Mouse (Mus musculus) spleen, adult 18-20 months (tissue): ENCODE data around the gene Tenm4.

Source experiments
- DNase-seq, 2 experiments: peaks; one replicate each; pipeline ENCODE4 v3.0.0; 2022; ENCODE audit warnings: mixed read lengths in 2 of 2

The Tenm4 gene

DNA sequence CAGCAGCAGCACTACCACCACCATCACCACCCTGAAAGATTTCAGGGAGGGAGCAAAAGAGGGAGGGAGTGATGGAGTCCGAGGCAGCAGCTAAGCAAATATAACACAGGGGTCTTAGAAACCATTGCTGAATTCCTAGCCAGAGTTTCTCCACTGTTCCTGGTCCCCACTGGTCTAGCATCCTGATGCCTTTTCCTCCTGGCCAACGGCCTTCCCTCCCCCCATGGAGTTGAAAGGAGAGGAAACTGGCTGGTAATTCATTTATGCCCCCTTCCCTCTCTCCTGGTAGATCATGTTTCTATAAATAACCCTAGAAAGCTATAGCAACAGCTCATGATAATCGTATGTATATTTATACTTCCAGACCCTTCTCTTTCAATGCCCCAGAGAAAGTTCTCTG is 481.8 kb downstream of the Tenm4 start:
- no peak for DNase-seq

DNA sequence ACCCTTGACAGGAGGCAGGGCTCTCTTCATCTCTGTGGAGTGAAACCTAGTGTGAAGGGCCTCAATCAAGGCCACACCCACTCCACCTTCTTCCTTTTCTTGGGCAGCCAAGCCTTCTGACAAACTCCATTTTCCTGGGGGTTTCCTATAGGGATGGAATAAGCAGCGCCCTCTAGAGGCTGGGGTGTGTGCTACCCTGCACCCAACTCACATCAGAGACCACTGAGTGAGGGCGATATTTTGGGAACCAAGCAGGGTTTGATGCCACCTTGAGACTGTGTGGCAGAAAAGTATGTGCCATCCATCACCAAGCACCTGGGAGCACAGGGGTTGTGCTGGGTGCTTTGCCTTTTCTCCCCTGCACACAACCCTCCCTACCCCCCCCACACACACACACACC is 483.2 kb downstream of the Tenm4 start:
- DNase-seq = no peak

DNA sequence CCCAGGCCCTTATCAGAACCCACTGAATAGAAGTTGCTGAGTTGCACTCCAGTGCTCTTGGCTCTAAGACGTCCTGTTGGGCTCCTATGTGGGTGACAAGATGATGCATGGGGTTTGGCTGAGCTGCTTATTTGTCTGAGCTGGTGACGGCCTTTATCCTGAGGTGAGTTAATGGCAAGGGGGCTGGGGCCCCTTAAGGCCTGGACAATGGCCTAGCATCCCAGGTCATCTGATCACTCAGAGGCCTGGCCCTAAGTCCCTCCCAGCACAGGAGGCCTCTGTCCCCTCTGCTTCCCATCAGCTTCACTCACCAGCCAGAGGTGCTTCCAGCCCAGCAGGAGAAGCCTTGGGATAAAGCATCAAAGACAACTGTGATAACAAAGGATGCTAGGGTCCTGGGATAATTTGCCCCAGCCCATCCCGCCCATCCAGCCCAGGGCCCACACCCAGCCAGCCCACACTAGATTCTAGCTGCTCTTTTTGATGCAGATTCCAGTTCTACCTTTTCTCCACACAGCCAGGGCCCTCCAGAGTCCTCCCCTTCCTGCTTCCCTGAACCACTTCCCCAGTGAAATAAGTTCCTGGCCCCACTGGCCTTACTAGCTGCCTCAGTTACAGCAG is 484.2 kb downstream of the Tenm4 start:
- no peak for DNase-seq

DNA sequence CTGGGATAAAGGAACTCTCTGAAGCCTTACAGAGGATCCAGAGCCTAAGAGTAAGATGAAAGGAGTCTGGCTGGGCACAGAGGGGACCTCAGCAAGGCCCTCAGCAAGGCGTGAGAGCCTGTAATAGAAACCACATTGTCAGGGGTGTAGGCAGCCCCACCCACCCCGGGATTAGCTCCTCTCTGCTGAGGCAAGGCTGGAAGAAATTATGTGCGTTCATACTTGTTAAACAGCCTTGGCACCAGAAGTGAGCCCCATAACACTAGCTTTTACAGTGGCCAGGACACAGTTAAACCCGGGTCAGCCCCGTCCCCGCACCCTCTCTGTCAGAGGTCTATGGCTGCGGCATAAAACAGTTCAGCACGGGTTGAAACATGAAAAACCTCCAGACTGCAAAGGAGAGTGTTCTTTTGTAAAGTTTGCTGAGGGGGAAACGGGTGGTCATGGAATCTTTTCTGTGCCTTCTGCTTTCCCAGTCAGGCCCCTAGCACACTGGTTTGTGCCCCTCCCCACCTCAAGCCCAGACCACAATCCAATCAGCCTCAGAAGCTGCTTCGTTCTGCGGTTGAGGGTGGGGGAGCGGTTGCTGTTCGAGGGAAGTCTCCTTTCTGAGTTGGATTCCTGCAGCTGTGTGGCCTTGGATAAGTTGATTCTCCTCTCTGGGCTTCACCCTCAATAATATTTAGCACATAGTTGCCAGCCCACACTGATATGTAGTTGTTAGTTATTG is 486.2 kb downstream of the Tenm4 start:
- DNase-seq = no peak

DNA sequence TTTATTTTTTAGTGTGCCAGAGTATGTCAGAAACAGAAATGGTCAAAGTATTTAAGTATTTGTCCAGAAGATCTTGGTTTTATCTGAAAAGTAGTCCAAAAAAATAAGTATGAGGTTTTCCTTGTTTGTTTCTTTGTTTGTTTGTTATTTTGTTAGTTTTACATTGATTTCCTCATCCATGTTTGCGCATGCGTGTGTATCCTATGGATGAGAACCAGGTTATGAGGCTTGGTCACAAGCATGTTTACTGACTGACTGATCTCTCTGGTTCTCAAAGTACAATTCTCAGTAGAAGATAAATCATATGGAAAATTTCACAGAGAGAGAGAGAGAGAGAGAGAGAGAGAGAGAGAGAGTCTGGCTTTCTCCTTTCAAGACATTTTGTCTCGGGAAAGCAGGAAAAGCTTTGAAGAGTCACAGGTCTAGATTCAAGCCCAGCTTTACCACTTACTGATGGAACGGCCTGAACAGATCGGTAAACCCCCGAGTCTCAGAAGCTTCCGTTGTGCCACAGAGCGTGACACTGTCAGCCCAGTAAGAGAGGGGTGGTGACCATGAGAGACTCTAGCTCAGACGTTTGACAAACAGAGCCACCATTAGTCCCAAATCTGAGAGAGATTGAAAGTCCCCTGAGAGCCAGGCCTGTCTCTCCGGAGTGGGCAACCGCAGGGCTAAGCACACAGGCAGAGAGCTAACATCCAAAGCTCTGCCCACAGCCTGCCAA is 487.0 kb downstream of the Tenm4 start:
- no peak for DNase-seq

DNA sequence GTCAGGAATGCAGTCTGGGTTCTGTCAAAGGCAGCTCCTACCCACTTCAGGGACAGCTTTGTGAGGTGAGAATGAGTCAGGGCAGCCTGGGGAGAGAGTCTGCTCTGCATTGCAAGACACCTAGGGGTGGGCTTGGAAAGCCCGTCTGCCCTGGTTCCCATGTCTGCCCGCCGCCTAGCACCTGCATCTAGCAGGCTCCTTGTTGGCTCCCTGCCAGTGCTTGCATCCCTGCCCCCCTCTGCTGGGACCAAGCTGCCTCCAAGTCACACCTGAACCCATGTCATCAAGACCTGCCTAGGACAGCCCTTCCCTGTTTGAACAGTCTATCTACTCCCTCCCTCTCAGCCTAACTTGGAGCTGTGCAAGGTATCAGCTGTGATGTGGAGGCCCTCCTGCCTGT is 489.9 kb downstream of the Tenm4 start:
- no peak for DNase-seq

DNA sequence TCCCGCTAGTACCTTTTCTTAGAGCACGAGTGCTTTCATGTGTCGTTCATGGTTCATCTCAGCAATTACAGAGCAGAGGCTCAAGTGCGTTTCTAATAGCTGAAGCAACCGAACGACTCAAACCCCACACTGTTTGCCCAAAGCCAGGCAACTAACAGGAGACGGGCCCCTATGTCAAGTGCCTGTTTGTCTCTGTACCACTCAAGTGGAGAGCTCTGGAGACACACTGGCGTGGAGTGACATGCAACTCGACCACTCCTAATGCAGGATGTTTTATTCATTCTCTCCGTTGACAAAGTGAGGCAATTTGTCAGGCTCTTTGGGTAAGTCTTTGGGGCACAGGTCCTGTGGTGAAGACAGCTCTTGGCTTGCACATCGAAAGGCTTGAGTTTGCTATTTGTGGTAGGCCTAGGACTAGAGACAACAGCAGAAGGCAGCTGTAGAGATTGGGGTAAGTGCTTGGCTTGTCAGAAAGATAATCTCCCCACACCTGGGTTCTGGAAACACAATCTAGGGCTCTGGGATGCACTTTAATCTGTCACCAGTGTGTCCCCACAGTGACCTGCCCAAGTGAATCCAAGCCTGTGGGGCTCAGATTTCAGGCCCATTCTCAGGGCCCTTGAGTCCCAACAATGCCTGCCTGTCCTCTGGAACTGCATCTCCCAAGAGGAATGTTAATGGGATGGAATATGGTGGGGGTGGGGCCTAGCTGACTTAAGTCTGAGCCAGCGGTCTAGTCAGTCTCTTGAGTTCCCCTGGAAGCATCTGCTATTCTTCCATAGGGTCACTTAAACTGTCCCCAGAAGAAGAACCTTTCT is 490.5 kb downstream of the Tenm4 start:
- no peak for DNase-seq

DNA sequence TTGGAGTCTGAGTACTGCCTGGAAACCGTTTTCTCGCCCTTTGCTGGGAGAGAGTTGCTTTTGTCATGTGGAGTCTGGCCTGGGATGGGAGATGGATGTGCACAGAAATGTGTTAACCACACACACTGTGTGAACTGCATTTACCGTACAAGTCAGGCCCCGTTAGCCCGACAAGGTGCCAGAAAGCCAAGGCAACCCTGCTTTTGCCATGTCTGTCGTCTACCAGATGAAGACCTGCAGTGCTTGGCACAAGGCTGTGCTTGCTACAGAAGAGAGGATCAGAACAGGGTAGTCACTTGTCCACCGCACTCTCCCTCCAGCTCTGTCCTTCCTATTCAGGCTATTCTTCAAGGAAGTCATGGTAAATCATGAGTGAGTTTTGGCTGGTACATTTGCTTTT is 492.3 kb downstream of the Tenm4 start:
- DNase-seq = no peak

DNA sequence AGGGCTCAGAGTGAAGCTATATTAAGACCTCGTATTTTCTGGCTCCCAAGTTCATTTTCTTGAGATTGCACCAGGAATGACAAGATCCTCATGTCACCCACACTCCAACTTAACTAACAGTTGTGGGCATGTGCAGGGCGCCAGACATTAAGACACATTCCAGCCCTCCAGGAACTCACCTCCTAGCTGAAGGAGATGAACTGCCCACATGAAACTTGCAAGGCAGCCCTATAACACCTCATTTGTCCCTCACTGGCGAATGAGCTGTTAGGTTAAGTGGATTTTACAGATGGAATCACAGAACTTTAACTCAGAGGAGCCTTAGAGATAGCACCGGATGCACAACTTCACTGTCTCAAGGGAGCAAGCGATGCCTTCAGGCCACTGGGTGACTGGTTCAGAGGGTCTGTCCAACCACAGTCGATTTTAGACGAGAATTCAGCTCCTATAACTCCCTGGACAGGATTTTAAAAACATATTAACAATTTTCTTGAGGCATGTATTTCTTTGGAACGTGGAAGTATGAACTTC is 495.4 kb downstream of the Tenm4 start:
- DNase-seq = no peak

DNA sequence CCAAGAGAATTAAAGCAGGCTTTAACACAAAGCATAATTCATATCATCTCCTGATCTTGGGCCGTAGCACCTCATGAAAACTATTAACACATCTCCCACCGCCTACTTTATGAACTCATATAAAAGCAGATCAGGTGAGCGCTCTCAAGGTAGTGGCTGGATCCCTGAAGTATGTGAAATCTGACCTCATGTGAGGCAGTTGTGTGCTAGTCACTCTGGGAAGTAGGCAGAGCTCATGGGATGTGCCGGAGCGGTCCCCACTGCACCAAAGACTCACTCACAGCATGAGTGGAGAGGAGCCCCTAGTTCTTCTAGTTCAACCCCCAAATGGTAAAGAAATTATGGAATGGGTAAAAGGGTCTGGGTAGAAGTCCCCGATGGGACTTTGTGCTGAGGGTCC is 496.6 kb downstream of the Tenm4 start:
- DNase-seq = no peak

DNA sequence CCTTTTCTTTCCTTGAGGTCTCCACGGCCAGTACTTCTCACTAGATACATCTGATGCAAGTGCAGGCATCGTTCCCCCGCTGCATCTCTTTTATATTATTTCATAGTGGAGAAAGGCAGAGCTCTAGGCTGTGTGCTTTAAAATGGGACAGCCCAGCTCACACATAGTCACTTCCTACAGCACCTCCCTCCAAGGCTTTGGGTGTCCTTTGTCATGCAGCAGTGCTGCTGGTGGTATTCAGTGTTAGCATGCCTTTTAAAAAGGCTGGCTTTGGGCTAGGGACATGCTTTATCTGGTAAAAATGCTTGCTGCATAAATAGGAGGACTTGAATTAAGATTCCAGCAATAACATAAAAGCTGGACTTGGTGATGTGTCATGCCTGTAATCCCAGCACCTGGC is 499.0 kb downstream of the Tenm4 start:
- no peak for DNase-seq

DNA sequence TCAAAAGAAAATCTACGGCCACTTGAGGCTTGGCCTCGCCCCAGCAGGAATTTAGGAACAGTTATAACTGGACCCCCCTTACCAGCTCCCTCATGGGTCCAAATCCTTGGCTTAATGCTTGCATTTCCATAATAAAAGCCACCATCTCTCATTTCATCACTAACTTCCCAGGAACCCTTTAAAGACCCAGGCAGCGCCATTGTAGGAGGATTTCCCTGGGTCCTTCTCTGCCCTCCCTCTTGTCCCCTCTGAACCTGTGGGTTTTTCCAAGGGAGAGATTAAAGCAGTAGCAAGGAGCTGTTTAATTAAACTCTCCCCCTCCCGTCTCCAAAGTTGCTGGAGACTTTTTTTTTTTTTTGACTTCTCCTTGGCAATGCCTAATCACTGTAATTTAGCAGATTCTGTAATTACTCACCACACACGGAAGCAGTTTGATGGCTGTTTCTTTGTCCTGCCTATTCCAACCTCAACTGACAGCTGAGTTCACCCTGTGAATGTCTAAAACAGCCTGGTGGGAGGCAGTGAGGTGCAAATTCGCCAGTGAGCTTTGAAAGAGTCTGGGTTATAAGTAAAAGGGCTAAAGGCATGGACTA is 501.4 kb downstream of the Tenm4 start:
- no peak for DNase-seq

DNA sequence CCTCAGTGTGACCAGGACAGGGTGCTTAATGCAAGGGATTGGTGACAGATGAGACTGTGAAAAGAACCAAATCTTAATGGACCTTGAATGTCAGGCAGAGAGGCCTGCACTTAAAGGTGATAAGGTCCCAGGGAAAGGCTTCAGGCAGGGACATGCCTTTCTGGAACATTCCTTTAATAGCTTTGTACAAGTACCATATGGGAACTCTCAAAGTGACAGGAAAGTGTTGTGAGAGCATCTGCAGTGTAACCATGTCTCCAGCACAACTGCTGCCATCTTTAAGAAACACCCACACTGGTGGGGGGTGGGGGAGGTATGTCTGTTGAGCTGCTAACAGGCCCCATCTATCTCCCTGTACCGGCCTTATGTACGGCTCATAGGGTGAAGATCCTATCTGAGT is 506.0 kb downstream of the Tenm4 start:
- DNase-seq = no peak

DNA sequence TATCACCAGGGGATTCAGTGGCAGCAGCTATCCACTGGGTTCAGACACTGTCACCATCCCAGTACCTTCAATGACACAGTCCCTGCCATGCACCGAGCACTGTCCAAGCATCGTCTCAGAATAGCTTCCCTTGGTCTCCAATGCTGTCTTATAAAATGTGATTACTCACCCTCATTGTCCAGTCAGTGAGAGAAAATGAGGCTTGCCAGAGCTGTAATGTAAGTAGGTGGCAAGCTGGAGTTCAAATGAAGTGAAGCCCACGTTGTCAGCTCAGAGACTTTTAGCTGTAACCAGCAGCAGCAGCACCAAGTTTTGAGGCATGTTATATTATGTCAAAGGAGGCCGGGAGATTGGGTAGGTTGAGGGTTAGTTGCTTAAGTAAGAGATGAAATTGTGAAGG is 507.2 kb downstream of the Tenm4 start:
- DNase-seq = no peak

DNA sequence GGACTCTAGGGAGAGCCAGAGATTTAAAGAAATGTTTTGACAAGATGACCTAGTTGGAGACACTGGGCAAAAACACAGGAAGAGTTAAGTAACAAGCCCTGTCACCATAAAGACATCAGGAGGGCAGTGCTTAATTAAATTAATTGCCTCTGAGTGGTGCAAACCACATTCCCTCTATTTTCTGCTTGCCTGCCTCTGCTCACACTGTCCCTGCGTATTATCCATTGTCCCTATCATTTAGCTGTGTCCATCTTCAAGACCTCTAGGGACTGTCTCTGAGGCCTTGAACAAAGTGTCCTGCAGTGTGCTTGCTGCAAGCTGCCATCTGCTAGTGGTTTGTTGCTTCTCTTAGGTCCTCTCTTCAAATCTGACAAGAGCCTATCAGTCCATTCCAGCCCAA is 508.7 kb downstream of the Tenm4 start:
- no peak for DNase-seq

DNA sequence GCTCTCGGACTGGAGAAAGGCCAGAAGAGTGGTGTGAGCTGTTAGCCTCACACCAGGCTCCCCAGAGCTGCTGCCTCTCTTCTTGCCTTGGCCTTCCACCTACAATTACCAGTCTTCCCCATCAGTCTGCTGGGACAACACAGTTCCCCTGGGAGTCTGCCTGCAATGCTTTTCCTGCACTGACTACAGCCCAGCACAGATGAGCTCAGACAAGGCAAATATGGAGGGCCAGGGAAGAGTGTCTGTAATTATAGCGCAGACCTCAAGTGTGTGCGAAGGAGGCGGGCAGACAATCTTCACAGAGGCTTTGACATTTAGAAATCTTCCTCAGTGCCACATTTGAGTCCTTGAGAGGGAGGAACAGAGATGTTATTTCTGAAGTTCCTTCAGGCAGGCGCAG is 509.4 kb downstream of the Tenm4 start:
- no peak for DNase-seq

DNA sequence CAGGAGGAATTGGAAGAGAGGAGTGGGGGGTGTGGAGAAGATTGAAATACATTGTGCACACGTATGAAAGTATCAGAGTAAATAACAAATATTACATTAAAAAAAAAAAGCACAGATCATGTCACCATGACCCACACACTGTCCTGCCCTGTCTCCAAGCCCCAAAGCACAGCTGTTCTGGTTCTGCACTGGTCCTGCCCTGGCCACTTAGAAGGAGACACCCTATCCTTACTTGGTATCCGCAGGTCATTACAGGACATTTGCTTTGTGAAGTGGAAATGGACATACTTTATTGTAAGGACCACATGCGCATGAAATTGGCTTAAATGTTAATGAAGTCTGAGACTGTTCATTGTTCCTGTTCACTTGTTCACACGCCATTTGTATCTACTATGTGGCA is 510.8 kb downstream of the Tenm4 start:
- no peak for DNase-seq

DNA sequence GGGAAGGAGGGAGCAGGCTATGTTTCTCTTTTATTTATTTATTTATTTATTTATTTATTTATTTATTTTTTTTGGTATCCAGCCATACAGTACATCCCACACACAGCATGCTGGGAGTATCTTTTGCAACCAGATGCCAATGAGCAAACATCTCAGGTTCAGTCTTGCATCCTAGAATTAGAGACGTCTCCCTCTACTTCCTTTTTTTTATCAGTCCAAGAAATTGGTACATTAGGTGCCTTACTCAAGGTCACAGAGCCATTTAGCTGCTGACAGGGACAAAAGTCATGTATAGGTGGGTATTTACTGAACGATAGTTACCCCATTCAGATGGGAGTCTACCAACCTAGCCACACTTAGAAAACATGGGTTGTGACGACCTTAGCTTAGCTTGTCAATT is 517.1 kb downstream of the Tenm4 start:
- no peak for DNase-seq

DNA sequence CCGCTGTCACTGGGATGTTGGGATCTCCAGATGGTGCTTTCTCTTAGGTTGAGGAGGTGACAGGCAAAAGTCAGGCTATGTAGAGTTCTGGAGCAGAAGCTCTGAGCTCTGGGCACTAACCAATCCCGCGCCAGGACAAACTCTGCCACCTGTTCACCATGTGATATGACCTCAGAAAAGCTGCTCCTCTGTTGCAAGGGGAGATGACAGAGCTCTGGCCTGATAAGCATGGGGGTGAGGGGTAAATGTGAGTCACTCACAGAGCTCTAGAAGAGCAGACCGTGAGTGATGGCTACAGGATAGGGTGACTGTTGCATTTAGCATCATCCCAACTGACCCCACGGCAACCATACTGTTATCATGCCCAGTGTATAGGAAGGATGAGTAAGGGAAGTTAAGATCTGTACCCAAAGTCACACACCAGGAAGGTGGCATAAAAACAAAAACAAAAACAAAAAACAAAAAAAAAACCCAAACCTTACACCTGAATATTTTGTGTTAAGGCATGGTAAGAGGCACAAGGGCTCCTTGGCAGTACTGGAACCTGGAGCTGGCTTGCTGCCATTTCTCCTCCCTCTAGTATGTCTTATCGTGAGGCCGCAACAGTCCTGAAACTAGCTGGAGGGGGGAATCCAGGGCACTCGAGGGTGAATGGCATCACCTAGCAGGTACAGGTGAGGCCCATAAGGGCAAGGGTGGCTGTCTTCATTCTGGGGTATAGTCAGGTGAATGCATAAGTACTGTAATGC is 530.2 kb downstream of the Tenm4 start:
- DNase-seq = no peak

DNA sequence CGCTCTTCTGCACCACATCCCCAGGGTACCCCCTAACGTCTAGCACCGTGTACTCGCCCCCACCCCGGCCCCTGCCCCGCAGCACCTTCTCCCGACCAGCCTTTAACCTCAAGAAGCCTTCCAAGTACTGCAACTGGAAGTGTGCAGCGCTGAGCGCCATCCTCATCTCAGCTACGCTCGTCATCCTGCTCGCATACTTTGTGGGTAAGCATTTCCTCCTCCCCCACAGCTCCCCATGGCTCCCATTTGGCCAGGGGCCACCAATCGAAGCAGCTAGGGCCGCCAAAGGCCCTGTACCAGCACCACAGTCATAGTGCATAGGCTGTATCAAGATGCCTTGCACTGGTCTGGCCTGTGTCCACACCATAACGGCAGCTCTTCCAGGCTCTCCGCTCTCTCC is 532.9 kb downstream of the Tenm4 start:
- no peak for DNase-seq

DNA sequence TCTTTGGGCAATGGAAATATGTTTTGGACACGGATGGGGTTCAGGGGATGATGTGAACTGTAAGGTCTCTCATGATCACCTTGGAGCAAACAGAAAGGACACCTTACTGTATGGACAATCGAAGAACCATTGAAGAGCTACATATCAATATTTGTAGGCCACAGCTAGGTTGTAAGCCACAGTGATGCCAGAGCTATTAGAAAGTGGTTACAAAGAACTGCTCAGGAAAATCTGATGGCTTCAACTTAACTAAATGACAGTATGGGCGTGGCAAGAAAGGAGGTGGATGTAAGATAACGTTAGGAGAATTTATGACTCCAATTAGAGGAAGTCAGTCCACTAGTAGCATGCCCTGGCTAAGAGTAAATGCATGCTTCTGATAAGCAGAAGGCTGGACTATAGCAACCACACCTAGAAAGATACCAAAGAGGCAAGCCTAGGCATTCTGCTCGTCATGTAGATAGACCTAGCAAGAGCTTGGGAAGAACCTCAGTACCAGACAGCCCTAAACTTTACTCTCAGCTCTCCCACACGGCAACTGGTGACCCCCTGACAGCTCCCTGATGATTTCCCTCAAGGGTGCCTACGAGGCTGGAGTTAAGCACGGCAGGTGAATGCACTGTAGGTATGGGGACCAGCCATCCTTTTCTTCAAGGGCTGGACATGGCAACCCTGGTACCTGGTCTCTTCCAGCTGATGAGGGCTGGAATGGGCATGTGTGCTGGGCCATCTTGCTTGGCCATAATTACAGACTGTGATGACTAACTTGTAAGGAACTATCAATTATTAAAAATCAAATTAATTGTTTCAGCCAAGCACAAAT is 534.5 kb downstream of the Tenm4 start:
- DNase-seq = no peak
